Mouse (Mus musculus): ENCODE measurements around the gene Psma5. TPM values are rescaled to one million over a fixed set of nuclear protein-coding genes. Genes with fewer than 3 reads are reported as not detected.
"Not testable (repeated sequence)": the region's sequence is repeated elsewhere in the genome, so short reads cannot be mapped to it uniquely, and the experiment has no call there.

Psma5 gene
- polyA plus RNA-seq, 1 experiment from 2014 or later: 195 TPM

GRCm38 (mm10) chr3:108257831-108258500 is 1.2 kb downstream of the Psma5 start:
- no peaks in the 10 kb centered on the region for H3K9me3 ChIP-seq (replicated peaks; ENCODE audit: control insufficient read depth, low read length)
- no peak overlapping the region for H3K27ac ChIP-seq (ENCODE audit: low read length)
- peak overlapping the region; percentile 100 for H3K4me3 ChIP-seq (ENCODE audit: low read length)
- peaks cover 10% of the 10 kb centered on the region for H3K4me1 ChIP-seq (ENCODE audit: control insufficient read depth, insufficient read depth, low read length)
- peak overlapping the region; percentile 98 for H3K9ac ChIP-seq (ENCODE audit: low read length)
- WGBS: 55% methylated on average over 3 of the region's 3 CpGs
- peak overlapping the region; percentile 95 for H3K4me2 ChIP-seq (ENCODE audit: low read depth, low read length)
- H3K27me3 ChIP-seq (ENCODE audit: control insufficient read depth, insufficient read depth, low read length): no peaks in the 10 kb centered on the region
- peaks cover 9% of the 10 kb centered on the region for H3K36me3 ChIP-seq (ENCODE audit: control insufficient read depth, insufficient read depth)
- ATAC-seq (replicated peaks; ENCODE audit: extremely low read depth, insufficient read depth, low FRiP score): no peak

GRCm38 (mm10) chr3:108259319-108259718 is 2.6 kb downstream of the Psma5 start:
- Histone ChIP-seq H3K27ac (ENCODE audit: low read length) (no peak overlapping the region), H3K36me3 (ENCODE audit: control insufficient read depth, insufficient read depth) (peaks cover 9% of the 10 kb centered on the region), H3K9ac (ENCODE audit: low read length) (no peak overlapping the region), H3K4me2 (ENCODE audit: low read depth, low read length) (no peak overlapping the region), H3K9me3 (replicated peaks; ENCODE audit: control insufficient read depth, low read length) (no peaks in the 10 kb centered on the region), H3K4me1 (ENCODE audit: control insufficient read depth, insufficient read depth, low read length) (peaks cover 10% of the 10 kb centered on the region), H3K27me3 (ENCODE audit: control insufficient read depth, insufficient read depth, low read length) (no peaks in the 10 kb centered on the region), H3K4me3 (ENCODE audit: low read length) (no peak overlapping the region)
- ATAC-seq (replicated peaks; ENCODE audit: extremely low read depth, insufficient read depth, low FRiP score): no peak
- 59% methylated on average over 3 of the region's 3 CpGs for WGBS

GRCm38 (mm10) chr3:108279495-108279894 is 22.8 kb downstream of the Psma5 start:
- not testable (repeated sequence) for ATAC-seq (replicated peaks; ENCODE audit: extremely low read depth, insufficient read depth, low FRiP score)

GRCm38 (mm10) chr3:108282401-108283240 is 25.9 kb downstream of the Psma5 start:
- H3K4me2 ChIP-seq (ENCODE audit: low read depth, low read length): peak overlapping the region; percentile 70
- H3K27ac ChIP-seq (ENCODE audit: low read length): peak overlapping the region; percentile 80
- 26% methylated on average over 12 of the region's 12 CpGs for WGBS
- no peaks in the 10 kb centered on the region for H3K9me3 ChIP-seq (replicated peaks; ENCODE audit: control insufficient read depth, low read length)
- no peaks in the 10 kb centered on the region for H3K27me3 ChIP-seq (ENCODE audit: control insufficient read depth, insufficient read depth, low read length)
- peaks cover 28% of the 10 kb centered on the region for H3K4me1 ChIP-seq (ENCODE audit: control insufficient read depth, insufficient read depth, low read length)
- peak overlapping the region; percentile 81; the same call in 1 of the 2 replicates for H3K9ac ChIP-seq (ENCODE audit: low read length)
- peak overlapping the region; percentile 71; the same call in 1 of the 2 replicates for H3K4me3 ChIP-seq (ENCODE audit: low read length)
- ATAC-seq (replicated peaks; ENCODE audit: extremely low read depth, insufficient read depth, low FRiP score): no peak
- peaks cover 7% of the 10 kb centered on the region for H3K36me3 ChIP-seq (ENCODE audit: control insufficient read depth, insufficient read depth)

More at GRCm38 (mm10) chr3:108279495-108279894, 22.8 kb downstream of the Psma5 start:
- not testable (repeated sequence) for H3K4me3 ChIP-seq (ENCODE audit: low read length); H3K4me1 ChIP-seq (ENCODE audit: control insufficient read depth, insufficient read depth, low read length); H3K9me3 ChIP-seq (replicated peaks; ENCODE audit: control insufficient read depth, low read length); H3K4me2 ChIP-seq (ENCODE audit: low read depth, low read length); H3K27me3 ChIP-seq (ENCODE audit: control insufficient read depth, insufficient read depth, low read length); H3K9ac ChIP-seq (ENCODE audit: low read length); H3K27ac ChIP-seq (ENCODE audit: low read length)
- 71% methylated on average over 5 of the region's 5 CpGs for WGBS
- H3K36me3 ChIP-seq (ENCODE audit: control insufficient read depth, insufficient read depth): peaks cover 21% of the 10 kb centered on the region

DNA sequence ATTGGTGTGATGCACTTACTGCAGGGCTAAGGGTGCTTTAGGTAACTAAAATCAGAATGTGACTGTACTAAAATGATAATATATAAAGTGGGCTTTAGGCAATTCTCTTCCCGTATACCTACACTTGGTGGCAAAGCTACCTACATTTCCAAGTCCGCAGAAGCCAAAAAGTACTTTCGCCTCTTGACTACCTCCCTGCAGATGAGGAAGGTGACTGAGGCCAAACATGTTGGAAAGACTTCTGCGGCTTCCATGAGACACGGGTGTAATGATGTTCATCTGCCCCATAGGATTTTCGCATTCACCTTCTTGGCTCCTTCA is 26.5 kb downstream of the Psma5 start:
- Histone ChIP-seq H3K4me1 (ENCODE audit: control insufficient read depth, insufficient read depth, low read length) (peaks cover 33% of the 10 kb centered on the region), H3K9ac (ENCODE audit: low read length) (peak overlapping the region; percentile 81), H3K36me3 (ENCODE audit: control insufficient read depth, insufficient read depth) (peaks cover 3% of the 10 kb centered on the region; the same call in 1 of the 2 replicates), H3K27me3 (ENCODE audit: control insufficient read depth, insufficient read depth, low read length) (no peaks in the 10 kb centered on the region), H3K9me3 (replicated peaks; ENCODE audit: control insufficient read depth, low read length) (no peaks in the 10 kb centered on the region), H3K4me2 (ENCODE audit: low read depth, low read length) (peak overlapping the region; percentile 70), H3K27ac (ENCODE audit: low read length) (peak overlapping the region; percentile 80), H3K4me3 (ENCODE audit: low read length) (peak overlapping the region; percentile 71)
- 16% methylated on average over 6 of the region's 6 CpGs for WGBS
- no peak for ATAC-seq (replicated peaks; ENCODE audit: extremely low read depth, insufficient read depth, low FRiP score)

GRCm38 (mm10) chr3:108283781-108284601 is 27.3 kb downstream of the Psma5 start, which contains the start of gene Sort1:
Gene Sort1, plus strand, starts transcription at chr3:108284082.
- Histone ChIP-seq H3K4me1 (ENCODE audit: control insufficient read depth, insufficient read depth, low read length) (peaks cover 39% of the 10 kb centered on the region), H3K4me2 (ENCODE audit: low read depth, low read length) (peak within 1 kb of the TSS; percentile 70), H3K4me3 (ENCODE audit: low read length) (peak within 1 kb of the TSS; percentile 71), H3K27me3 (ENCODE audit: control insufficient read depth, insufficient read depth, low read length) (no peaks in the 10 kb centered on the region), H3K9me3 (replicated peaks; ENCODE audit: control insufficient read depth, low read length) (no peaks in the 10 kb centered on the region), H3K36me3 (ENCODE audit: control insufficient read depth, insufficient read depth) (peaks cover 1% of the 10 kb centered on the region; the same call in 1 of the 2 replicates), H3K9ac (ENCODE audit: low read length) (peak within 1 kb of the TSS; percentile 81), H3K27ac (ENCODE audit: low read length) (peak within 1 kb of the TSS; percentile 80)
- ATAC-seq (replicated peaks; ENCODE audit: extremely low read depth, insufficient read depth, low FRiP score): peak; percentile 98
- WGBS: under 1% methylated on average over 102 of the region's 109 CpGs

- Histone ChIP-seq H3K4me1 (ENCODE audit: control insufficient read depth, insufficient read depth, low read length) (peaks cover 50% of the 10 kb centered on the region), H3K9me3 (replicated peaks; ENCODE audit: control insufficient read depth, low read length) (no peaks in the 10 kb centered on the region), H3K9ac (ENCODE audit: low read length) (peak overlapping the region; percentile 80), H3K27ac (ENCODE audit: low read length) (no peak overlapping the region), H3K4me3 (ENCODE audit: low read length) (peak overlapping the region; percentile 71), H3K27me3 (ENCODE audit: control insufficient read depth, insufficient read depth, low read length) (no peaks in the 10 kb centered on the region), H3K4me2 (ENCODE audit: low read depth, low read length) (peak overlapping the region; percentile 70), H3K36me3 (ENCODE audit: control insufficient read depth, insufficient read depth) (no peaks in the 10 kb centered on the region)
- WGBS: 45% methylated on average over 4 of the region's 4 CpGs
- no peak for ATAC-seq (replicated peaks; ENCODE audit: extremely low read depth, insufficient read depth, low FRiP score)
Observed at GRCm38 (mm10) chr3:108285078-108285711, 28.5 kb downstream of the Psma5 start.

GRCm38 (mm10) chr3:108286671-108287439 is 30.1 kb downstream of the Psma5 start:
- Histone ChIP-seq H3K4me1 (ENCODE audit: control insufficient read depth, insufficient read depth, low read length) (peaks cover 62% of the 10 kb centered on the region), H3K4me3 (ENCODE audit: low read length) (no peak overlapping the region), H3K27me3 (ENCODE audit: control insufficient read depth, insufficient read depth, low read length) (no peaks in the 10 kb centered on the region), H3K4me2 (ENCODE audit: low read depth, low read length) (no peak overlapping the region), H3K9me3 (replicated peaks; ENCODE audit: control insufficient read depth, low read length) (no peaks in the 10 kb centered on the region), H3K9ac (ENCODE audit: low read length) (no peak overlapping the region; the same call in 1 of the 2 replicates), H3K36me3 (ENCODE audit: control insufficient read depth, insufficient read depth) (no peaks in the 10 kb centered on the region), H3K27ac (ENCODE audit: low read length) (no peak overlapping the region)
- no peak for ATAC-seq (replicated peaks; ENCODE audit: extremely low read depth, insufficient read depth, low FRiP score)
- WGBS: 55% methylated on average over 14 of the region's 14 CpGs

All from heart, embryonic 16.5 days (tissue).